ENCODE assay signal across 10 mouse cellular contexts in genomic region chr4:133865231-133865630, GRCm38 (mm10). TPM values are rescaled to one million over a fixed set of nuclear protein-coding genes. Genes with fewer than 3 reads are reported as not detected.
DNase-seq lines count a peak whose midpoint lies in the region; ATAC-seq and TF ChIP-seq lines count a peak whose summit lies in the region.
"Had no signal": no experiment of that assay in that cellular context is flagged by ENCODE, and none has a peak within 500 bp of the region (broad histone marks: within the 10 kb centered on the region; RNA-seq: fewer than 3 reads in every experiment).

No protein-coding gene starts in this region.

- H3K4me3 ChIP-seq in intestine, embryonic 14.5 days (ENCODE audit: low read depth, low read length): no peak overlapping the region
- no peak overlapping the region for H3K4me3 ChIP-seq in intestine, embryonic 15.5 days (replicated peaks)
- H3K4me3 ChIP-seq in E14TG2a.4 (replicated peaks; ENCODE audit: low read length) (peak overlapping the region; percentile 60), ES-E14 (ENCODE audit: insufficient read depth in 1 of 2, low read depth in 1 of 2, low read length in 2 of 2, poor library complexity in 1 of 2, severe bottlenecking in 1 of 2) (no peak overlapping the region; a peak in 1 of 4 replicates)
- no peak overlapping the region for H3K4me3 ChIP-seq in hindbrain, embryonic 16.5 days (ENCODE audit: low read length)
- H3K4me3 ChIP-seq: myocyte had no signal

- H3K4me2 ChIP-seq in intestine, embryonic 14.5 days (ENCODE audit: low read length): no peak overlapping the region
- H3K4me2 ChIP-seq in intestine, embryonic 15.5 days (replicated peaks): no peak overlapping the region
- H3K4me2 ChIP-seq in hindbrain, embryonic 16.5 days (ENCODE audit: low read length): no peak overlapping the region

- no peak overlapping the region for H3K9ac ChIP-seq in intestine, embryonic 14.5 days (ENCODE audit: low read length)
- H3K9ac ChIP-seq in intestine, embryonic 15.5 days: no peak overlapping the region
- H3K9ac ChIP-seq in ES-E14 (ENCODE audit: insufficient read depth, low read depth, low read length, poor library complexity, severe bottlenecking): no peak overlapping the region
- H3K9ac ChIP-seq in hindbrain, embryonic 16.5 days (ENCODE audit: low read depth, low read length): no peak overlapping the region
- H3K9ac ChIP-seq: liver, postnatal 0 days had no signal

- H3K4me1 ChIP-seq in intestine, embryonic 14.5 days (replicated peaks; ENCODE audit: control insufficient read depth, insufficient read depth, low read length): no peaks in the 10 kb centered on the region
- H3K4me1 ChIP-seq in intestine, embryonic 15.5 days (replicated peaks): peaks cover 6% of the 10 kb centered on the region; the same call in 1 of the 2 replicates
- H3K4me1 ChIP-seq in E14TG2a.4 (replicated peaks; ENCODE audit: low read depth, low read length): peaks cover 79% of the 10 kb centered on the region
- peaks cover 4 to 14% of the 10 kb centered on the region in 2 experiments for H3K4me1 ChIP-seq in ES-E14 (ENCODE audit: control insufficient read depth in 2 of 2, insufficient read depth in 2 of 2, low read length in 2 of 2, poor library complexity in 1 of 2)
- no peaks in the 10 kb centered on the region; the same call in 1 of the 2 replicates for H3K4me1 ChIP-seq in hindbrain, embryonic 16.5 days (ENCODE audit: control insufficient read depth, insufficient read depth, low read depth, low read length)

- no peaks in the 10 kb centered on the region for H3K27me3 ChIP-seq in intestine, embryonic 14.5 days (replicated peaks; ENCODE audit: control insufficient read depth, insufficient read depth, low read length)
- H3K27me3 ChIP-seq in intestine, embryonic 15.5 days (replicated peaks): no peaks in the 10 kb centered on the region
- no peaks in the 10 kb centered on the region for H3K27me3 ChIP-seq in E14TG2a.4 (ENCODE audit: insufficient read depth, low read length)
- H3K27me3 ChIP-seq in hindbrain, embryonic 16.5 days (replicated peaks; ENCODE audit: control insufficient read depth, insufficient read depth, low read length): no peaks in the 10 kb centered on the region

- peaks cover 59% of the 10 kb centered on the region for H3K36me3 ChIP-seq in intestine, embryonic 14.5 days (ENCODE audit: control insufficient read depth, insufficient read depth, low read length)
- H3K36me3 ChIP-seq in intestine, embryonic 15.5 days: peaks cover 24% of the 10 kb centered on the region
- H3K36me3 ChIP-seq in E14TG2a.4 (ENCODE audit: insufficient read depth, low read length) (peaks cover 97% of the 10 kb centered on the region), ES-E14 (ENCODE audit: control insufficient read depth, insufficient read depth, low read length, poor library complexity, severe bottlenecking) (peaks cover 78% of the 10 kb centered on the region)
- 0 out of 2 replicates have a peak, but pooled peaks cover 6% of the 10 kb centered on the region for H3K36me3 ChIP-seq in hindbrain, embryonic 16.5 days (ENCODE audit: control insufficient read depth, insufficient read depth, low read length)

- DNase-seq in intestine, embryonic 14.5 days (ENCODE audit: low spot score): no peak
- no peak for DNase-seq in ES-E14 (ENCODE audit: low read depth, low spot score)
- DNase-seq in right cerebral cortex, postnatal 10 days (ENCODE audit: low spot score in 2 of 2): no peak
- no peak for DNase-seq in ovary, postnatal 10 days (ENCODE audit: low spot score)
- DNase-seq: embryo, embryonic 11 days; liver, postnatal 0 days had no signal

- no peaks in the 10 kb centered on the region for H3K9me3 ChIP-seq in intestine, embryonic 14.5 days (ENCODE audit: control insufficient read depth, low read length)
- H3K9me3 ChIP-seq in intestine, embryonic 15.5 days: no peaks in the 10 kb centered on the region
- H3K9me3 ChIP-seq in E14TG2a.4 (ENCODE audit: low read length) (no peaks in the 10 kb centered on the region), ES-E14 (ENCODE audit: control insufficient read depth, insufficient read depth, low read depth, low read length) (no peaks in the 10 kb centered on the region)
- H3K9me3 ChIP-seq in hindbrain, embryonic 16.5 days (ENCODE audit: control insufficient read depth, low read length): no peaks in the 10 kb centered on the region

- peak overlapping the region; percentile 3; the same call in 1 of the 2 replicates for H3K27ac ChIP-seq in intestine, embryonic 14.5 days (ENCODE audit: low read depth)
- no peak overlapping the region for H3K27ac ChIP-seq in intestine, embryonic 15.5 days
- H3K27ac ChIP-seq in ES-E14 (ENCODE audit: insufficient read depth, low read depth, low read length, poor library complexity, severe bottlenecking): peak overlapping the region; percentile 52
- peak overlapping the region; percentile 17; the same call in 1 of the 2 replicates for H3K27ac ChIP-seq in hindbrain, embryonic 16.5 days (ENCODE audit: low read depth, low read length)

- no peak for TF ChIP-seq CTCF in E14TG2a.4 (conservative IDR thresholded peaks at IDR 0.05; ENCODE audit: low read length)

- in situ Hi-C loops in ES-E14 (cut with MboI; ENCODE audit: low sequenced_read_pairs in 2 of 2, unreplicated experiment in 2 of 2): no loop called here

- WGBS in intestine, embryonic 14.5 days: 79% methylated on average over 5 of the region's 5 CpGs
- WGBS in intestine, embryonic 15.5 days: 62% methylated on average over 5 of the region's 5 CpGs
- WGBS in hindbrain, embryonic 16.5 days: 74% methylated on average over 5 of the region's 5 CpGs

- ATAC-seq in intestine, embryonic 14.5 days (replicated peaks; ENCODE audit: low FRiP score, low TSS enrichment, low read depth): no peak
- ATAC-seq in intestine, embryonic 15.5 days: no peak
- no peak for ATAC-seq in hindbrain, embryonic 16.5 days
- ATAC-seq: liver, postnatal 0 days had no signal

TF ChIP-seq in ES-E14, 5 proteins besides CTCF, POLR2A, EP300 and RAD21:
- TF ChIP-seq MAFK (IDR thresholded peaks at IDR 0.05; ENCODE audit: insufficient read depth, low read depth, low read length) (no peak), ZC3H11A (IDR thresholded peaks at IDR 0.05; ENCODE audit: borderline replicate concordance, low read depth, low read length) (no peak), HCFC1 (IDR thresholded peaks at IDR 0.05; ENCODE audit: borderline replicate concordance, insufficient read depth, low read length) (no peak), CHD2 (IDR thresholded peaks at IDR 0.05; ENCODE audit: low read depth, low read length) (no peak), ZNF384 (IDR thresholded peaks at IDR 0.05; ENCODE audit: low read depth, low read length) (no peak)
TF ChIP-seq in ES-E14: peak in this region for 0.

RNA-seq across cellular contexts. Expression of gene Rps6ka1, which starts 22.4 kb away (rescaled TPM):
- 116 and 120 TPM in 2 replicates for polyA plus RNA-seq in intestine, embryonic 14.5 days (2014; fragmentation: Nextera tagmentation; extraction: Ambion mirVana)
- 124 and 133 TPM in 2 replicates for polyA plus RNA-seq in intestine, embryonic 15.5 days (2015; fragmentation: Nextera tagmentation; extraction: Ambion mirVana)
- 87.1 and 95.0 TPM in 2 replicates for total RNA-seq in ES-E14 (2012; rRNA removed)
- 25.7 and 28.2 TPM in 2 replicates for polyA plus RNA-seq in hindbrain, embryonic 16.5 days (2015; fragmentation: Nextera tagmentation; extraction: Ambion mirVana)
